Comparison of ENCODE assay signal across 12 mouse cellular contexts in the genomic region with DNA sequence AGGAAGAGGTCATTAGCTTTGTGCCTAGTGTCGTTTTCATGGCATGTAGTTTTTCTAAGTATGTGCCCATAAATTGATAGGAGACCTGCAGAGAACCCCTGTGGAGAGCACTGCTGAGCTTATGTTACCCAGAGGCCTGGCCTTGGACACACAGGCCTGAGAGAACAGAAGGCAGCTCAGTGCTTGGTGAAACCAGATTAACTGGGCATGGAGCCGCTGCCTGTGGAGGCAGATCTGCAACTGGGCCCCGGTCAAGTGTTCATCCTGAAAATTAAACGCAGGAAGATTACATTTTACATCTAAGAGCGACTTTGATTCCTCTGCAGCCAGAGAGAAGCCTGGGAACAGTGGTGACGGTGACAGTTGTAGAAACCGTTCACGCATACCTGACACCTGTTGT.
A peak's percentile ranks its signal among the peaks of the same experiment; 100 is the strongest.
DNase-seq lines count a peak whose midpoint lies in the region; ATAC-seq and TF ChIP-seq lines count a peak whose summit lies in the region.
"Had no signal": no experiment of that assay in that cellular context is flagged by ENCODE, and none has a peak within 500 bp of the region (broad histone marks: within the 10 kb centered on the region; RNA-seq: fewer than 3 reads in every experiment).

No protein-coding gene starts in this region.

- no peaks in the 10 kb centered on the region for H3K9me3 ChIP-seq in forebrain, postnatal 0 days (ENCODE audit: low read length)
- H3K9me3 ChIP-seq in forebrain, embryonic 14.5 days (replicated peaks; ENCODE audit: control insufficient read depth, low read length), result no peaks in the 10 kb centered on the region
- H3K9me3 ChIP-seq in intestine, embryonic 15.5 days, result no peaks in the 10 kb centered on the region
- H3K9me3 ChIP-seq: liver, embryonic 12.5 days; lung, embryonic 15.5 days had no signal

- H3K27me3 ChIP-seq in forebrain, postnatal 0 days (ENCODE audit: insufficient read depth, low read length), result no peaks in the 10 kb centered on the region
- H3K27me3 ChIP-seq in forebrain, embryonic 14.5 days (replicated peaks; ENCODE audit: control insufficient read depth, insufficient read depth, low read length), result no peaks in the 10 kb centered on the region
- no peaks in the 10 kb centered on the region for H3K27me3 ChIP-seq in intestine, embryonic 15.5 days (replicated peaks)
- H3K27me3 ChIP-seq: liver, embryonic 12.5 days; lung, embryonic 15.5 days had no signal

- peaks cover 23% of the 10 kb centered on the region for H3K36me3 ChIP-seq in forebrain, postnatal 0 days (ENCODE audit: insufficient read depth)
- peaks cover 34% of the 10 kb centered on the region for H3K36me3 ChIP-seq in forebrain, embryonic 14.5 days (ENCODE audit: control insufficient read depth, insufficient read depth, low read length)
- H3K36me3 ChIP-seq in intestine, embryonic 15.5 days, result no peaks in the 10 kb centered on the region
- H3K36me3 ChIP-seq: liver, embryonic 12.5 days had no signal

- no peak for ATAC-seq in forebrain, postnatal 0 days
- no peak for ATAC-seq in forebrain, embryonic 14.5 days
- no peak for ATAC-seq in intestine, embryonic 15.5 days
- ATAC-seq: liver, embryonic 12.5 days had no signal

- H3K27ac ChIP-seq in forebrain, postnatal 0 days (ENCODE audit: low read depth, low read length), result 0 out of 2 replicates have a peak overlapping the region, but pooled peaks have one; percentile 36
- no peak overlapping the region for H3K27ac ChIP-seq in forebrain, embryonic 14.5 days (ENCODE audit: low read depth, low read length)
- peak overlapping the region; percentile 55 for H3K27ac ChIP-seq in layer of hippocampus, adult 2 months
- no peak overlapping the region for H3K27ac ChIP-seq in intestine, embryonic 15.5 days
- H3K27ac ChIP-seq: heart, adult 2 months; kidney, postnatal 0 days; liver, embryonic 12.5 days; lung, embryonic 15.5 days; stomach, postnatal 0 days had no signal

- H3K9ac ChIP-seq in forebrain, postnatal 0 days, result no peak overlapping the region
- H3K9ac ChIP-seq in forebrain, embryonic 14.5 days (ENCODE audit: low read length), result no peak overlapping the region
- no peak overlapping the region for H3K9ac ChIP-seq in intestine, embryonic 15.5 days
- H3K9ac ChIP-seq: liver, embryonic 12.5 days; lung, embryonic 15.5 days had no signal

- H3K4me1 ChIP-seq in forebrain, postnatal 0 days (ENCODE audit: insufficient read depth), result no peaks in the 10 kb centered on the region
- H3K4me1 ChIP-seq in forebrain, embryonic 14.5 days (ENCODE audit: control insufficient read depth, insufficient read depth, low read length), result peaks cover 8% of the 10 kb centered on the region; the same call in 1 of the 2 replicates
- no peaks in the 10 kb centered on the region for H3K4me1 ChIP-seq in intestine, embryonic 15.5 days (replicated peaks)

- no peak for TF ChIP-seq CTCF in forebrain, postnatal 0 days (IDR thresholded peaks at IDR 0.05; ENCODE audit: low read depth)
- TF ChIP-seq CTCF in layer of hippocampus, adult 2 months (conservative IDR thresholded peaks at IDR 0.05), result no peak

- WGBS in forebrain, postnatal 0 days, result 84% methylated on average over 8 of the region's 8 CpGs
- WGBS in forebrain, embryonic 14.5 days, result 82% methylated on average over 8 of the region's 8 CpGs
- 87% methylated on average over 8 of the region's 8 CpGs for WGBS in intestine, embryonic 15.5 days

- no peak for DNase-seq in forebrain, postnatal 0 days
- no peak for DNase-seq in forebrain, embryonic 14.5 days (ENCODE audit: low spot score)
- no peak for DNase-seq in layer of hippocampus, adult 2 months (ENCODE audit: low spot score in 2 of 2)
- no peak for DNase-seq in layer of hippocampus, postnatal 25 days (ENCODE audit: extremely low spot score in 1 of 2, low spot score in 1 of 2)
- peak; percentile 73 for DNase-seq in brain, adult 2 months (ENCODE audit: low read depth, low spot score)
- DNase-seq in cerebellum, adult 9-11 months, result peak; percentile 78

- no peak overlapping the region for H3K4me2 ChIP-seq in forebrain, postnatal 0 days (ENCODE audit: low read depth)
- H3K4me2 ChIP-seq in forebrain, embryonic 14.5 days (ENCODE audit: low read length), result no peak overlapping the region
- no peak overlapping the region for H3K4me2 ChIP-seq in intestine, embryonic 15.5 days (replicated peaks)
- H3K4me2 ChIP-seq: liver, embryonic 12.5 days; lung, embryonic 15.5 days had no signal

- H3K4me3 ChIP-seq in forebrain, postnatal 0 days (ENCODE audit: low read depth, low read length), result no peak overlapping the region
- H3K4me3 ChIP-seq in forebrain, embryonic 14.5 days (ENCODE audit: low read depth, low read length), result no peak overlapping the region
- H3K4me3 ChIP-seq in layer of hippocampus, adult 2 months, result no peak overlapping the region
- no peak overlapping the region for H3K4me3 ChIP-seq in intestine, embryonic 15.5 days (replicated peaks)
- H3K4me3 ChIP-seq: heart, adult 2 months; liver, embryonic 12.5 days; lung, embryonic 15.5 days had no signal

Comparison
In these comparisons a context has a peak if more than half of its experiments do, and no peak if none do; other contexts are left out.
1. H3K27ac ChIP-seq: peak in forebrain, postnatal 0 days (single experiment) and layer of hippocampus, adult 2 months (single experiment); none in forebrain, embryonic 14.5 days (single experiment) and intestine, embryonic 15.5 days (single experiment).
2. DNase-seq: peak in brain, adult 2 months (single experiment) and cerebellum, adult 9-11 months (single experiment); none in forebrain, postnatal 0 days (single experiment), forebrain, embryonic 14.5 days (single experiment), layer of hippocampus, adult 2 months (0 of 2) and layer of hippocampus, postnatal 25 days (0 of 2).